Mouse (Mus musculus) spleen, postnatal 0 days (tissue): ENCODE data around the gene Hltf. TPM values are rescaled to one million over a fixed set of nuclear protein-coding genes. Genes with fewer than 3 reads are reported as not detected.

ENCODE experiments used
- polyA plus RNA-seq: library from polyadenylated mRNA; unstranded; fragments of >200 nt; fragmentation: Nextera tagmentation; extraction: Ambion mirVana; gene quantifications from 2 replicates; pipeline ENCODE4 v1.2.1, GENCODE M21; 2015

Hltf gene
- 12.1 and 13.5 TPM in 2 replicates for polyA plus RNA-seq

DNA sequence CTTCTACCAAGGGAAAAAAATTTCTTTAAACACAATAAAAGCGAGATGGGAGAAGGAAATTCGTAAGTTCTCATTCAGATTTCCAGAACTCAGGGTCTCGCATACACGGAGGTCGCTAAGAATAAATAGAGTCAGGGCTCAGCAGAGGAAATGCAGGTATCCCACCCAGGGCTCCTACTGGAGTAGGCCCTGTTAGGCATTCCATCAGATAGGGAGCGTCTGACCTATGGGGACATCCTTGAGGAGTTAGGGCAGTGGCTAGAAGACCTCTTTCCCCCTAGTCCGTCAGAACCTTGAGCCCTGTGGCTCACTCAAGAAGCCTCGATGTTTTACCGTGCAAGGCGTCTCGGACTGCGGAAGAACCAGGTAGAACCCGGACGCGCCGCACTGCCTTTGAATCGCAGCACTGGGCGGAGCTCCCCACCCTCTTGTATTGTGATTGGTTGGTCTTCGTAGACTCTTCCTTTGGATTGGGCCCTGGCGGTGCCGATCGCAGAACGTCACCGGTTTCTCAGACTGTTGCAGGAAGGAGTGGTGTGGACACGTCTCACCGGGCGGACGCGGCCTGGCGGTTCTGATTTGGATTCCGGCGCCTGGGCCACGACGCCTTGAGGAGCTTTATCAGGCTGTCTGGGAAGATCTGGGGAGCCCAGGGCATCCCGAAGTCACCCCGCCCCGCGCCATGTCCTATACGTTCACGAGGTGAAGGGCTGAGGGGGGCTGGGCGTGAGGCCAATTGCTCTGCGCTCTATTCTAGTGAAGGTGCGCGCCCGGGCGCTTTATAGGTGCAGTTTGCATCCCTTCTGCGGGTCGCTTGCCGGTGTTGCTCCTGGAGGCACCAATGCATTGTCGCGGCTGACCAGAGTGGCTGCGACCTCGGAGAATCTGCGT, at the start of gene Hltf:
Hltf (plus strand) TSS at position 506 of the 891 bp plus-strand sequence.

DNA sequence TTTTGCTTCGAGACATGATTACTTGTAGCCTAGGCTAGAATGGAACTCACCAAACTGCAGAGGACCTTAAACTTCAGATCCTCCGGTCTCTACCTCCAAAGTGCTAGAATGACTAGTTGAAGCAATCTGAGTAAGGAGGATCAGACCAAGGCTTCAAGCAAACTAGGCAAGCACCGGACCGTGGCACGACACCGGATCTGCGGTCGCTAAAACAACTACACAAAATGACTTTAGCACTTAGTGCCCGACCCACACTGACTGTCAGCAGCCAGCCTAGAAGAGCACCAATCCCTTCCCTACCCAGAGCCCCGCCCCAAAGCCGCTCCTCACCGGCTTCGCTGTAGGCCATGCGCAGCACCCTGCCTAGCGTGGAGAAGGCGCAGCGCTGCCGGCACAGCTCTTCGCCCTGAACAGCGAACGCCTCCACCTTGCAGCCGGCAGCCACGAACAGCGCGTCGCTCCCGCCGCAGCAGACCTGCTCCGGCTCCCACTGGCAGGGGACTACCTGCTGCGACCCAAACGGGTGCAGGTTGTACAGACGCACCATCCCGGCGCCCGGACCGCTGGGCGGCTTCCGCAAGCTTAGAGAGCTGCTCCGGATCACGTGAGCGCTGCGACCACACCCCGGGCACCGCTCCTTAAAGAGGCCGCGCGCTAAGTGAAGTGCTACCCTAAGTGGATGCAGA, 22.7 kb upstream of the Hltf start, which contains the start of gene Hps3:
Hps3 (minus strand) TSS at position 597 of the 686 bp plus-strand sequence.

GRCm38 (mm10) chr3:20154531-20155367, 97.1 kb downstream of the Hltf start, which contains the start of gene Gyg:
TSS of gene Gyg (minus strand) at chr3:20155317.

Other genes starting within 250 kb of the Hltf start
- 3.2 and 3.5 TPM in 2 replicates for gene Cp, start 100.8 kb upstream of the Hltf start, polyA plus RNA-seq
- 10.7 and 14.1 TPM in 2 replicates for gene Hps3, start 22.5 kb upstream of the Hltf start, polyA plus RNA-seq
- gene Gyg, start 97.5 kb downstream of the Hltf start, polyA plus RNA-seq: 37.5 and 47.8 TPM in 2 replicates
- gene Cpa3, start 184.4 kb downstream of the Hltf start, polyA plus RNA-seq: 149 and 305 TPM in 2 replicates
- 7.8 and 18.3 TPM in 2 replicates for gene Cpb1, start 217.9 kb downstream of the Hltf start, polyA plus RNA-seq